Mouse (Mus musculus) hindbrain, embryonic 14.5 days (tissue): ENCODE results near the gene Mgrn1. TPM values are rescaled to one million over a fixed set of nuclear protein-coding genes. Genes with fewer than 3 reads are reported as not detected.

Source experiments
- ATAC-seq: fragments of 200-750 bp; cut with Nextera tagmentation; 2 replicates; pipeline ENCODE4 v1.8.0; 2017; ENCODE audit warnings: moderate number of reproducible peaks, mild to moderate bottlenecking, moderate TSS enrichment, moderate library complexity; ENCODE audit not compliant: low FRiP score
- DNase-seq: peaks from one replicate; pipeline ENCODE4 v3.0.0-alpha.2; 2015; ENCODE audit warnings: low spot score
- H3K27ac ChIP-seq: fragments of 300-500 bp; sonication (generic); 2 replicates; pipeline ENCODE4 v1.5.1; 2014; ENCODE audit warnings: mild to moderate bottlenecking, moderate library complexity
- H3K27me3 ChIP-seq: fragments of 300-500 bp; sonication (generic); 2 replicates; pipeline ENCODE4 v1.6.1; 2014; ENCODE audit warnings: mild to moderate bottlenecking, low read length, mixed read lengths; ENCODE audit not compliant: control insufficient read depth, insufficient read depth
- H3K36me3 ChIP-seq: fragments of 300-500 bp; sonication (generic); replicated peaks from 2 replicates; pipeline ENCODE4 v1.6.1; 2014; ENCODE audit not compliant: control insufficient read depth, insufficient read depth
- H3K4me1 ChIP-seq: fragments of 300-500 bp; sonication (generic); replicated peaks from 2 replicates; pipeline ENCODE4 v1.6.1; 2014; ENCODE audit warnings: antibody characterized with exemption, low read length, mixed read lengths; ENCODE audit not compliant: control insufficient read depth, insufficient read depth
- H3K4me2 ChIP-seq: fragments of 300-500 bp; sonication (generic); replicated peaks from 2 replicates; pipeline ENCODE4 v1.6.1; 2014; ENCODE audit warnings: mild to moderate bottlenecking, moderate library complexity
- H3K4me3 ChIP-seq: fragments of 300-500 bp; sonication (generic); replicated peaks from 2 replicates; pipeline ENCODE4 v1.5.1; 2014; ENCODE audit warnings: mild to moderate bottlenecking, low read length
- H3K9ac ChIP-seq: fragments of 300-500 bp; sonication (generic); 2 replicates; pipeline ENCODE4 v1.6.1; 2014
- H3K9me3 ChIP-seq: fragments of 300-500 bp; sonication (generic); 2 replicates; pipeline ENCODE4 v1.6.1; 2016; ENCODE audit warnings: low read length; ENCODE audit not compliant: control insufficient read depth
- WGBS: fragments of 180-500 bp; shearing (Covaris S2); extraction: QIAGEN DNeasy Blood & Tissue Kit; methylation state at CpG from one replicate; pipeline ENCODE4 v1.1.7; 2014; 5-methylcytosine and 5-hydroxymethylcytosine counted together
- polyA plus RNA-seq: library from polyadenylated mRNA; unstranded; fragments of >200 nt; fragmentation: Nextera tagmentation; extraction: Ambion mirVana; gene quantifications from 2 replicates; pipeline ENCODE4 v1.2.1, GENCODE M21; 2014

Gene Mgrn1
- polyA plus RNA-seq, 1 experiment from 2014 or later: 119 TPM

- peak; percentile 99 for ATAC-seq
- Histone ChIP-seq H3K27ac (peak within 1 kb of the TSS; percentile 78), H3K36me3 (peaks cover 15% of the 10 kb centered on the region; the same call in 1 of the 2 replicates), H3K9ac (peak within 1 kb of the TSS; percentile 90), H3K4me2 (peak within 1 kb of the TSS; percentile 74), H3K4me3 (peak within 1 kb of the TSS; percentile 95), H3K9me3 (no peaks in the 10 kb centered on the region), H3K27me3 (no peaks in the 10 kb centered on the region), H3K4me1 (peaks cover 17% of the 10 kb centered on the region)
- WGBS: under 1% methylated on average over 76 of the region's 76 CpGs
- peak; percentile 94 for DNase-seq
These were observed 78.0 kb downstream of the Mgrn1 start, which contains the start of gene Anks3 for GRCm38 (mm10) chr16:4963797-4964709. Gene Anks3 (minus strand): TSS chr16:4964205.

GRCm38 (mm10) chr16:4964731-4965391 is 78.8 kb downstream of the Mgrn1 start:
- H3K36me3 ChIP-seq: peaks cover 7% of the 10 kb centered on the region; the same call in 1 of the 2 replicates
- peak overlapping the region; percentile 74 for H3K4me2 ChIP-seq
- H3K9me3 ChIP-seq: no peaks in the 10 kb centered on the region
- 24% methylated on average over 13 of the region's 13 CpGs for WGBS
- peak overlapping the region; percentile 95 for H3K4me3 ChIP-seq
- H3K4me1 ChIP-seq: peaks cover 17% of the 10 kb centered on the region
- no peaks in the 10 kb centered on the region for H3K27me3 ChIP-seq
- peak overlapping the region; percentile 78 for H3K27ac ChIP-seq
- peak overlapping the region; percentile 64 for H3K9ac ChIP-seq
- peak; percentile 10 for ATAC-seq
- no peak for DNase-seq

GRCm38 (mm10) chr16:4965392-4966129 is 79.5 kb downstream of the Mgrn1 start:
- 86% methylated on average over 8 of the region's 8 CpGs for WGBS
- Histone ChIP-seq H3K36me3 (0 out of 2 replicates have a peak, but pooled peaks cover 5% of the 10 kb centered on the region), H3K9ac (no peak overlapping the region), H3K4me1 (peaks cover 17% of the 10 kb centered on the region), H3K27me3 (no peaks in the 10 kb centered on the region), H3K9me3 (no peaks in the 10 kb centered on the region), H3K4me2 (peak overlapping the region; percentile 74), H3K4me3 (peak overlapping the region; percentile 95; the same call in 1 of the 2 replicates), H3K27ac (no peak overlapping the region)
- ATAC-seq: no peak
- DNase-seq: no peak

GRCm38 (mm10) chr16:4968426-4968825 is 82.4 kb downstream of the Mgrn1 start:
- H3K4me2 ChIP-seq: no peak overlapping the region
- 84% methylated on average over 3 of the region's 3 CpGs for WGBS

GRCm38 (mm10) chr16:4969055-4969843 is 83.2 kb downstream of the Mgrn1 start:
- ATAC-seq (no peak), DNase-seq (no peak)
- Histone ChIP-seq H3K4me3 (no peak overlapping the region), H3K9me3 (no peaks in the 10 kb centered on the region), H3K9ac (no peak overlapping the region), H3K4me1 (peaks cover 7% of the 10 kb centered on the region; the same call in 1 of the 2 replicates), H3K36me3 (peaks cover 5% of the 10 kb centered on the region; the same call in 1 of the 2 replicates), H3K27me3 (no peaks in the 10 kb centered on the region), H3K27ac (no peak overlapping the region), H3K4me2 (no peak overlapping the region)
- WGBS: 85% methylated on average over 5 of the region's 5 CpGs

More at GRCm38 (mm10) chr16:4968426-4968825, 82.4 kb downstream of the Mgrn1 start:
- peaks cover 5% of the 10 kb centered on the region; the same call in 1 of the 2 replicates for H3K36me3 ChIP-seq
- no peak overlapping the region for H3K4me3 ChIP-seq
- no peaks in the 10 kb centered on the region for H3K27me3 ChIP-seq
- ATAC-seq (no peak), DNase-seq (no peak)
- H3K27ac ChIP-seq: no peak overlapping the region
- H3K9ac ChIP-seq: no peak overlapping the region
- no peaks in the 10 kb centered on the region for H3K9me3 ChIP-seq
- H3K4me1 ChIP-seq: peaks cover 8% of the 10 kb centered on the region

- H3K4me2 ChIP-seq: no peak overlapping the region
- H3K9ac ChIP-seq: no peak overlapping the region
- DNase-seq (no peak), ATAC-seq (no peak)
- 86% methylated on average over 4 of the region's 4 CpGs for WGBS
- H3K27me3 ChIP-seq: no peaks in the 10 kb centered on the region
- H3K9me3 ChIP-seq: no peaks in the 10 kb centered on the region
- H3K4me3 ChIP-seq: no peak overlapping the region
- H3K4me1 ChIP-seq: no peaks in the 10 kb centered on the region
- peaks cover 5% of the 10 kb centered on the region; the same call in 1 of the 2 replicates for H3K36me3 ChIP-seq
- no peak overlapping the region for H3K27ac ChIP-seq
These were observed 85.6 kb downstream of the Mgrn1 start for GRCm38 (mm10) chr16:4971626-4972025.

GRCm38 (mm10) chr16:4974521-4974920 is 88.5 kb downstream of the Mgrn1 start:
- Histone ChIP-seq H3K4me1 (no peaks in the 10 kb centered on the region), H3K27ac (no peak overlapping the region), H3K9ac (no peak overlapping the region), H3K4me3 (no peak overlapping the region), H3K4me2 (no peak overlapping the region), H3K9me3 (no peaks in the 10 kb centered on the region), H3K27me3 (no peaks in the 10 kb centered on the region), H3K36me3 (no peaks in the 10 kb centered on the region; the same call in 1 of the 2 replicates)
- no peak for ATAC-seq
- 83% methylated on average over 5 of the region's 5 CpGs for WGBS
- no peak for DNase-seq

GRCm38 (mm10) chr16:4976180-4976579 is 90.1 kb downstream of the Mgrn1 start:
- H3K36me3 ChIP-seq: no peaks in the 10 kb centered on the region; the same call in 1 of the 2 replicates
- H3K4me2 ChIP-seq: no peak overlapping the region
- 76% methylated on average over 2 of the region's 2 CpGs for WGBS
- H3K9ac ChIP-seq: no peak overlapping the region
- no peaks in the 10 kb centered on the region for H3K27me3 ChIP-seq
- H3K4me1 ChIP-seq: no peaks in the 10 kb centered on the region
- H3K9me3 ChIP-seq: no peaks in the 10 kb centered on the region
- H3K27ac ChIP-seq: no peak overlapping the region
- no peak overlapping the region for H3K4me3 ChIP-seq
- no peak for DNase-seq
- ATAC-seq: no peak
